Mouse (Mus musculus): ENCODE data around the gene Etv5. TPM values are rescaled to one million over a fixed set of nuclear protein-coding genes. Genes with fewer than 3 reads are reported as not detected.
A peak's percentile ranks its signal among the peaks of the same experiment; 100 is the strongest.

Gene Etv5
- polyA plus RNA-seq, 1 experiment from 2014 or later: 18.9 TPM

DNA sequence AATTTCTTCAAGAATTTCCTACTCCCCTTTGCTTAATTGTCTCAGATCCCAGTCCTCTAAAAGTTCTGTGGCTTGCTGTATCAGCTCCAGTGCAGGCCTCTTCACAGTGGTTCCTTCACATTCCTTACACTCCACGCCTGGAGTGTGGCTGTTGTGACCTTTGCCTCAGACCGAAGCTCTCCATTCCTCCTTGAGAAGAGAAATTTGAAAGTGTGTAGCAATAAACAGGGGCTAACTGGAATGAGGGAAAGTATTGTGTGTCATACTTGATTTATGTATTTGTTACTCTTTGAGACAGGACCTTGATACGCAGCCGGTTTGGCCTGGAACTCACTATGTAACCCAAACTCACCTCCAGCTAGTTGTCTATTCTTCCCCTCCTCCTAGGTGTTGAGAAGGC is 1.8 kb upstream of the Etv5 start:
- Histone ChIP-seq H3K9me3 (no peaks in the 10 kb centered on the region), H3K36me3 (no peaks in the 10 kb centered on the region), H3K27me3 (ENCODE audit: insufficient read depth, poor library complexity, severe bottlenecking) (peaks cover 51% of the 10 kb centered on the region), H3K27ac (no peak overlapping the region), H3K4me1 (replicated peaks) (peaks cover 49% of the 10 kb centered on the region), H3K4me3 (no peak overlapping the region)
- 81% methylated on average over 4 of the region's 4 CpGs for WGBS
- DNase-seq (ENCODE audit: low spot score): no peak

DNA sequence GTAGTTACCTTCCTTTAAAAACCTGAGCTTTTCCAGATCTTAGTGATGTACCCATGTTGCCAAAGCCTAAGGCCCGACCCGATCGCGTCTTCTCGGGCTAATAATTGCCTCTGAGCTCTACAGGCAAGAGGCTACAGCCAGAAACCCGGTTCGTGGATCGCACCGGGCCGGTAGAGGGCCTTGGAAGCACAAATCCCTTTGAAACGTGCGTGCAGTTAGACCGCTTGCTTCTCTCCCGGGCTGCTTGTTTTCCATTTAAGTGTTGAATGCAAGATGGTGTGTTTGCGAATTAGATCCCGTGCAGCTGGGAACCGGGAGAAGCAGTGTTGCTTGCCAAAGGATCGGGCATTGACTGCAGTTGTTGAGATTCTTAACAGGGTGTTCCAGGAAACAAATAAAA is 750 bp upstream of the Etv5 start:
- WGBS: under 1% methylated on average over 18 of the region's 18 CpGs
- H3K27ac ChIP-seq: peak overlapping the region; percentile 89
- H3K27me3 ChIP-seq (ENCODE audit: insufficient read depth, poor library complexity, severe bottlenecking): peaks cover 61% of the 10 kb centered on the region
- H3K4me1 ChIP-seq (replicated peaks): peaks cover 54% of the 10 kb centered on the region
- DNase-seq (ENCODE audit: low spot score): peak; percentile 60
- no peaks in the 10 kb centered on the region for H3K36me3 ChIP-seq
- H3K9me3 ChIP-seq: no peaks in the 10 kb centered on the region
- peak overlapping the region; percentile 83 for H3K4me3 ChIP-seq

DNA sequence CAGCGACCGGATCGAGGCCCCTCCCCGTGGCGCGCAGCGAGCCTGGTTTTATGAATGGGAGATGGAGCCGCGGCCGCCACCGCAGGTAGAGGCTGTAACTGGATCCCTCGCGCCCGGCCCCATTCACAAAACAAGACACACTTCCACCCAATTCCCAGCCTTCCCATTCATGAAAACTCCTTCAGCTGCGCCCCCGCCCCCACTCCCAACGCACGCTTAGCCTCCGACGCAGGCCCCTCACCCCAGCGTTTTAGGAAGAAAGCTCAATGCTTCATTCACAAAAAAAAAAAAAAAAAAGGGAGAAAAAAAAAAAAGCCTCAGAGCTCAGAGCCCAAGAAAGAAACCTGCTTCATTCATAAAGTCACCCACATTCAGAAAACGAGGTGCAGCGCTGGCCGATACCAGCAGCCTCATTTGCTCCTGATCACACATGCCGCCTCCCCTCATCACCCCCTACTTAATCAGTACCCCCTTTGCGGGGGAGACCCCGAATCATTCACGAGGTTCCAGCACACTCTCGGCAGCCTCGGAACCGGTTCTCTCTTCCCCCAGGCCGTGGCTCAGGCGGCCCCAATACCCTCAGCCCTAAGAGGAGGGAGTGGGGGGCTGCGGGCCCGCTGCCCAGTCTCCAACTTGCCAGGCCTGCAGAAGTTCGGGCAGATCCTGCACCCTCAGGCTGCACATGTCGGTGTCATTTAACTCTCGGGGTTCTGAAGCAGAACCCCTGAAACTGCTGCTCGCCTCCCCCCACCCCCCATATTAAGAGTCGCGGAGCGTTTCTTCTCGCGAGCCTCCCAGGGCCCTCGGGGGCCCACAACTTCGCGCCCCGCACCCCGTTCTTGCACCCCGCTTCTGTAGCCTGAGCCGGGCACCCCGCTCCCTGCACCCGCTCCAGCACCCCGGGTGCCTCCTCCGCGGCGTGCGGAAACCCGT is 812 bp downstream of the Etv5 start:
- H3K27me3 ChIP-seq (ENCODE audit: insufficient read depth, poor library complexity, severe bottlenecking): peaks cover 65% of the 10 kb centered on the region
- under 1% methylated on average over 59 of the region's 59 CpGs for WGBS
- no peaks in the 10 kb centered on the region for H3K36me3 ChIP-seq
- H3K4me3 ChIP-seq: peak overlapping the region; percentile 83
- H3K4me1 ChIP-seq (replicated peaks): peaks cover 64% of the 10 kb centered on the region
- H3K27ac ChIP-seq: peak overlapping the region; percentile 89
- no peaks in the 10 kb centered on the region for H3K9me3 ChIP-seq
- DNase-seq (ENCODE audit: low spot score): peak; percentile 92

DNA sequence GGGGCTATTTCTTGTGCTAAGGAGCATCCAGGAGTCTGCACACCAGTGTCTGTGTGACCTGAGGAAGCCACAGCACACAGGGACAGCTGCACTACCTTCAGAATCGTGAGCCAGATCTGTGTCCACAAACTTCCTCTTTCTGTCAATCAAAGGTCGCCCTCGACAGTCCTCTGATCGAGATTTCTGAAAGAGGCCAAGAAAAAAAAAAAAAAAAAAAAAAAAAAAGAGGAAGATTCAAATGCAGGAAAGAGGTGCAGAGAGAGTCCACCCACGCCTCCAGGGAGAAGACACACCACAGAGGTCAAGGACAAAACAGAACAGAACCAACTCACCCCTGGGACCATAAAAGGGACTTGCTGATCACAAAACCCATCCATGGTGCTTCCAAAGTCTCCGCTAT is 3.4 kb downstream of the Etv5 start:
- DNase-seq (ENCODE audit: low spot score): no peak
- H3K27me3 ChIP-seq (ENCODE audit: insufficient read depth, poor library complexity, severe bottlenecking): peaks cover 45% of the 10 kb centered on the region
- H3K4me3 ChIP-seq: no peak overlapping the region
- H3K27ac ChIP-seq: no peak overlapping the region
- 35% methylated on average over 6 of the region's 6 CpGs for WGBS
- H3K4me1 ChIP-seq (replicated peaks): peaks cover 59% of the 10 kb centered on the region
- peaks cover 3% of the 10 kb centered on the region; the same call in 1 of the 2 replicates for H3K36me3 ChIP-seq
- no peaks in the 10 kb centered on the region for H3K9me3 ChIP-seq

DNA sequence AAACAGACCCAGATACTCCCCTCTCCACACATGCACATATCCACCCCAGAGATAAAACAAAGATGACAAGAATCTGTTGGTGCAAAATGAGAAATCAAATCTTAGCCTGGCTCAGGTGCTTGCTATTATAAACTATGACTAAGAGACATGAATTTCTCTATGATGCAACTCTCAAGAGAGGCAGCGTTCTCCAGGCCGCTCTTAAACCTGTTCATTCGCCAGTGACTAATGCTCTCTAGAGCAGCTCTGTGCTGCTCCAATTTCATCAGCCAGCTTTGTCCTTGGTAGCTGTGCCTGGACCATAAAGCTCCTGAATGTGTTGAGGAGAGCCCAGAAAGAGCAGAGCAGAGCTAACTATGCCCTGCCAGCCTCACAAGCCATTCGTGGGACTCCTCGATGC is 5.0 kb downstream of the Etv5 start:
- DNase-seq (ENCODE audit: low spot score): no peak
- Histone ChIP-seq H3K36me3 (peaks cover 3% of the 10 kb centered on the region; the same call in 1 of the 2 replicates), H3K9me3 (no peaks in the 10 kb centered on the region), H3K4me1 (replicated peaks) (peaks cover 61% of the 10 kb centered on the region), H3K27me3 (ENCODE audit: insufficient read depth, poor library complexity, severe bottlenecking) (peaks cover 51% of the 10 kb centered on the region), H3K27ac (no peak overlapping the region; the same call in 1 of the 2 replicates), H3K4me3 (0 out of 2 replicates have a peak overlapping the region, but pooled peaks have one; percentile 30)
- 61% methylated on average over 5 of the region's 5 CpGs for WGBS

DNA sequence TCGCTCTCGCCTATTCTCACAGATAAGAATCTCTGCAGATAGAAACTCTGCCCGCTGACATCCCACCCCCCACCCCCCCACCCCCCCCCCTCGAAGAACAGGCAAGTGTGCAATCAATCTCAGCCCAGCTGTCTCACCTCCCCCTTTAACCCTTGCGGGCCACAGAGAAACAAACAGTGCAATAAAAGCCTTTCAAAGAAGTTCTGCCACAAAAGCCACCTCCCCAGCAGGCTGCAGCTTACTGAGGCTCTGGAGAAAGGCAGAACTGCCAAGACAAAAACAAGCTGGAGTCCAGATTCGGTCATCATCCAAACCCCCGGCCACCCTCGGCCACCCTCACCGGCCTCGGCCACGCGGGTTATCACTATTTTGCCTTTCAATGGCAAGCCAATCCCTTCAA is 5.6 kb downstream of the Etv5 start:
- Histone ChIP-seq H3K4me3 (peak overlapping the region; percentile 30), H3K36me3 (peaks cover 3% of the 10 kb centered on the region; the same call in 1 of the 2 replicates), H3K27ac (peak overlapping the region; percentile 69), H3K9me3 (no peaks in the 10 kb centered on the region), H3K27me3 (ENCODE audit: insufficient read depth, poor library complexity, severe bottlenecking) (peaks cover 51% of the 10 kb centered on the region), H3K4me1 (replicated peaks) (peaks cover 64% of the 10 kb centered on the region)
- DNase-seq (ENCODE audit: low spot score): peak; percentile 47
- WGBS: 9% methylated on average over 12 of the region's 12 CpGs

DNA sequence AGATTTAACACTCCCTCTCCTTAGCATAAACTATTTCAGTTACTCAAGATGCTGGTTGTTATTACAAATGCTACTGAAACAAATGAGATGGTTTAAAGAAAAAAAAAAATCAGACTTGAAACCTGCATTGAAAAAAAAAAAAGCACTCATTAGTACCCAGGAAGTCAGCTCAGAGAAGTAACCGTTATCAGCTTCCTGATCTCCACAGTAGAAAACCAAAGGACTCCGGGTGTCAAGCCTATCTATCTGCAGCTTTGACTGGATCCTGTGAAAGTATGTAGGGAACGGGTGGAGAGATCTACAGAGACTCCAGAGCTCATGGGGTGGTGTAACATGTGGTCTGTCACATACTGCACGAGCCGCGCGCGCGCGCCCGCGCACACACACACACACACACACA is 7.7 kb downstream of the Etv5 start:
- Histone ChIP-seq H3K4me1 (replicated peaks) (peaks cover 67% of the 10 kb centered on the region), H3K4me3 (no peak overlapping the region), H3K27ac (no peak overlapping the region), H3K36me3 (peaks cover 3% of the 10 kb centered on the region; the same call in 1 of the 2 replicates), H3K9me3 (no peaks in the 10 kb centered on the region), H3K27me3 (ENCODE audit: insufficient read depth, poor library complexity, severe bottlenecking) (peaks cover 38% of the 10 kb centered on the region)
- WGBS: 88% methylated on average over 12 of the region's 12 CpGs
- DNase-seq (ENCODE audit: low spot score): no peak

DNA sequence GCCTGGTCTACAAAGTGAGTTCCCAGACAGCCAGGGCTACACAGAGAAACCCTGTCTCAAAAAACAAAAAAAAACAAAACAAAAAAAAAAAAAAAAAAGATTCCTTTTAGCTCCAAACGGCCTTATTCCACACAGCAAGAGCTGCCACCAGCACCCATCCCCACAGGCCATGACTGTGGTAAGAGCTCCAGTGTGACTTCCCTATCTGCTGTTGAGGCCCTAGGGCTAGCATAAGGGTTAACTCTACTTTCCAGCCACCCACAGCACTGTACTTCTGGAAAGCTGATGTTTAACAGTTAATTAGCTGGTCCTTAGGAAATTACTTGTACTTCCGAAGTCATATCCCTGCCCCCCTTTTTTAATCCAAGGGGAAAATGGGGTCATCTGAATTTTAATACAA is 8.2 kb downstream of the Etv5 start:
- Histone ChIP-seq H3K36me3 (peaks cover 3% of the 10 kb centered on the region; the same call in 1 of the 2 replicates), H3K27ac (no peak overlapping the region), H3K4me3 (no peak overlapping the region), H3K9me3 (no peaks in the 10 kb centered on the region), H3K4me1 (replicated peaks) (peaks cover 66% of the 10 kb centered on the region), H3K27me3 (ENCODE audit: insufficient read depth, poor library complexity, severe bottlenecking) (peaks cover 34% of the 10 kb centered on the region)
- WGBS: 78% methylated on average over 2 of the region's 2 CpGs
- no peak for DNase-seq (ENCODE audit: low spot score)

DNA sequence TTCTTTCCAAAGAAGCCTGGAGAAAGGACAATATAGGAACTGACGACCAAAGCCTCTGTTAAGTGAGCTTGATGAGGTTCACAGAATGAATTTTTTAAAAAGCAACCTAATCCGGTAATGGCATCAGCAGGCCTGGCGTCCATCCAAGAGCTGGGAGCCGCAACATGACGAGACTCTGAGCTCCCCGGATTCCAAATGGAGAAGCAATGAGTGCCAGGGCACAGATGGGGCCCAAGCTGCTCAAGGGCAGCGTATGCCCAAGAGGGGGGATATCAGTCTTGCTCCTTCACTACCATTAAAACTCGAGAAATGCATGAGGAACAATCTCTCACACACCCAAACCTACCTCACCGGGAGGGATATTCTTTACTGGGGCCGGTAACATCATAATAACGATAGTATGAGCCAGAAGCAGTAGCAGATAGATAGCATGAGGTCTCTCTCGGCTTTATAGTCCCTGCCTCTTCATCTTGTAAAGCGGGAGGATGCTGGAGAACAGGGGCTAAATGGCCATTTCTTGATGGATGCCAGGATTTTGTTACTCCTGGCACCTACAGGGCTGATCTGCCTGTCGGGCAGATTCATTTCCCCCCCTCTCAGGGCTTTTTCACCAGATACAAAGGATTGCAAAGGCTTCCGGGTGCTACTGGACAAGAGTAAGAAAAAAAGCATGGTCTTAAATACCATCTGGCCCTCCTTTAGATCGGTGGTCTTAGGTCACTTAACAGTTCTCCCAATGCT is 9.1 kb downstream of the Etv5 start:
- WGBS: 78% methylated on average over 16 of the region's 16 CpGs
- no peak for DNase-seq (ENCODE audit: low spot score)
- Histone ChIP-seq H3K4me1 (replicated peaks) (peaks cover 61% of the 10 kb centered on the region), H3K4me3 (no peak overlapping the region), H3K27me3 (ENCODE audit: insufficient read depth, poor library complexity, severe bottlenecking) (peaks cover 24% of the 10 kb centered on the region), H3K36me3 (peaks cover 9% of the 10 kb centered on the region), H3K9me3 (no peaks in the 10 kb centered on the region), H3K27ac (peak overlapping the region; percentile 70; the same call in 1 of the 2 replicates)

DNA sequence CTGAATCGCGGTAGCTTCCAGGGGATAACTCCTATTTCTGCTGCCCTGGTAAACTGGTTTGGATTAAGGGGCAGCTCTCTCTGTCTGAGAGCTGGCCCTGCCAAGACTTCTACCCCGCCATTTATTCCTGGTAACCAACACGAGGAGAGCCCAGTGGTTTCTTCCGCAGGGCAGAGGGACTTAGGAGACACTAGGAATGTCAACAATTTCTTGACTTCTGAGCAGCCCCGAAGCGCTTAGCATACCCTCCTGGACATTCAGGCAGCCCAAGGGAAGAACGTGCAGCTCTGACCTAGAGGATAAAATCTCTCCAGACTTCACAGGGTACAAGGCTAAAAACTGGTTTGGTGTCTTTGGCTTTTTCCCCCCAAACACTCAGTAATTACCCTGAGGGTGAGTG is 10.1 kb downstream of the Etv5 start:
- H3K27me3 ChIP-seq (ENCODE audit: insufficient read depth, poor library complexity, severe bottlenecking): peaks cover 15% of the 10 kb centered on the region
- no peaks in the 10 kb centered on the region for H3K9me3 ChIP-seq
- H3K4me3 ChIP-seq: peak overlapping the region; percentile 43
- WGBS: 2% methylated on average over 8 of the region's 8 CpGs
- H3K4me1 ChIP-seq (replicated peaks): peaks cover 52% of the 10 kb centered on the region
- no peak for DNase-seq (ENCODE audit: low spot score)
- H3K27ac ChIP-seq: peak overlapping the region; percentile 70
- H3K36me3 ChIP-seq: peaks cover 19% of the 10 kb centered on the region

DNA sequence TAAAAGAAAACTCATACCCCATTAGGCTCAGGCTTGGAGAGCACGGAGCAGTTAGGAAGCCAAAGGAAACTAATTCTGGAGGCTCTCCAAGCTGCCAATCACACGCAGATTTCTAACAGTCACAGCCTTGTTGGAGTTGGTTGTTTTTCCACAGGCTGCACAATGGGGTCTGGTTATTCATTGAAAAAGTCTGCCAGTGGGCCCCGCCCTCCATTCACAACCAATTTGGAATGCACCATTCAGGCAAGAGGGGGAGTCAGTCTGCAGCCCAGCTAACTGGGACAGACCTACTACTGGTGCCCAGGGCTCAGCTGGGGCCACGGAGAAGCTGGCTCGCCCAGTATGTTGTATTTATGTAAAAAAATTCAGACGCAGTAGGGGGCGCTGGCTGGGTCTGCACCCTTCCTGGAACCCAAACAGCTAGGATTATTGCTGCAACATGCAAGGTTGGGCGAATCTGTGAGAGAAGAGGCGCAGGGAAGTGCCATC is 10.6 kb downstream of the Etv5 start:
- 3% methylated on average over 9 of the region's 9 CpGs for WGBS
- Histone ChIP-seq H3K9me3 (no peaks in the 10 kb centered on the region), H3K27ac (peak overlapping the region; percentile 78), H3K4me1 (replicated peaks) (peaks cover 47% of the 10 kb centered on the region), H3K36me3 (peaks cover 22% of the 10 kb centered on the region), H3K27me3 (ENCODE audit: insufficient read depth, poor library complexity, severe bottlenecking) (peaks cover 15% of the 10 kb centered on the region), H3K4me3 (peak overlapping the region; percentile 43)
- peak; percentile 92 for DNase-seq (ENCODE audit: low spot score)

DNA sequence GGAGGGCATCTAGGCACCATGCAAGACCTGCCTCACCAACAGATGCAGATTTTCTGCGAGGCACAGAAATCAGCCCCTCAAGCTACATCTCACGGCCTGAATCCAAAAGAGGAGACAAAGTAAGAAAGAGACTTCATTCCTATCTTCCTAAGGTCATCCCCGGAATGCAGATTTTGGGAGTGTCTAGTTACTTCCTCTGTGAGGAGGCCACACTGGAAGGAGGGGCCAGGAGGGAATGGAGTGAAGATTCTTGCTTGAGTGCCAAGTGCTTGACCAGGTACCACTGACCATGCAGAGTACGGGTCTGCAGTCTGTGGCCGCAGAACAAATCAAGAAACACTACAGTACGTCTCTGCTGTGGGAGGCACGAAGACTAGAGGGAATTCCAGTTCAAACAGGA is 12.7 kb downstream of the Etv5 start:
- DNase-seq (ENCODE audit: low spot score): no peak
- peaks cover 39% of the 10 kb centered on the region for H3K4me1 ChIP-seq (replicated peaks)
- no peak overlapping the region for H3K27ac ChIP-seq
- WGBS: 76% methylated on average over 7 of the region's 7 CpGs
- peaks cover 20% of the 10 kb centered on the region for H3K36me3 ChIP-seq
- H3K4me3 ChIP-seq: no peak overlapping the region
- H3K9me3 ChIP-seq: no peaks in the 10 kb centered on the region
- peaks cover 15% of the 10 kb centered on the region for H3K27me3 ChIP-seq (ENCODE audit: insufficient read depth, poor library complexity, severe bottlenecking)
